10 mouse cellular contexts compared by ENCODE assay signal in genomic region chr6:124544466-124544865, GRCm38 (mm10). TPM values are rescaled to one million over a fixed set of nuclear protein-coding genes. Genes with fewer than 3 reads are reported as not detected.
DNase-seq lines count a peak whose midpoint lies in the region; ATAC-seq and TF ChIP-seq lines count a peak whose summit lies in the region.
"Had no signal": no experiment of that assay in that cellular context is flagged by ENCODE, and none has a peak within 500 bp of the region (broad histone marks: within the 10 kb centered on the region; RNA-seq: fewer than 3 reads in every experiment).

No protein-coding gene starts in this region.

- peak; percentile 23 for DNase-seq in hindbrain, postnatal 0 days (ENCODE audit: low spot score)
- DNase-seq in hindbrain, embryonic 10.5 days (ENCODE audit: low spot score): no peak
- peak; percentile 42 for DNase-seq in right cerebral cortex, postnatal 14 days
- no peak for DNase-seq in right cerebral cortex, postnatal 36 days (ENCODE audit: low spot score in 2 of 2)
- DNase-seq in kidney, adult 2 months: peak; percentile 24
- no peak for DNase-seq in spleen, adult 12 weeks (ENCODE audit: low spot score)
- DNase-seq in urinary bladder, adult 18-20 months (ENCODE audit: low spot score in 2 of 2): no peak
- DNase-seq: layer of hippocampus, adult 9-11 months had no signal

- no peaks in the 10 kb centered on the region for H3K27me3 ChIP-seq in hindbrain, postnatal 0 days (ENCODE audit: insufficient read depth, low read length)
- no peaks in the 10 kb centered on the region for H3K27me3 ChIP-seq in hindbrain, embryonic 10.5 days (ENCODE audit: insufficient read depth, poor library complexity, severe bottlenecking)
- no peaks in the 10 kb centered on the region for H3K27me3 ChIP-seq in kidney, adult 2 months (replicated peaks; ENCODE audit: control insufficient read depth, insufficient read depth, low read length)
- no peaks in the 10 kb centered on the region for H3K27me3 ChIP-seq in midbrain, embryonic 16.5 days (ENCODE audit: control insufficient read depth, insufficient read depth, low read depth, low read length)

- no peak overlapping the region for H3K4me3 ChIP-seq in hindbrain, postnatal 0 days (ENCODE audit: low read length)
- H3K4me3 ChIP-seq in hindbrain, embryonic 10.5 days: no peak overlapping the region
- no peak overlapping the region for H3K4me3 ChIP-seq in kidney, adult 2 months (ENCODE audit: insufficient read depth, low read depth, low read length)
- H3K4me3 ChIP-seq in midbrain, embryonic 16.5 days (ENCODE audit: low read depth, low read length): no peak overlapping the region

- H3K4me1 ChIP-seq in hindbrain, postnatal 0 days (ENCODE audit: insufficient read depth, low read length): no peaks in the 10 kb centered on the region
- H3K4me1 ChIP-seq in hindbrain, embryonic 10.5 days (replicated peaks): no peaks in the 10 kb centered on the region
- no peaks in the 10 kb centered on the region for H3K4me1 ChIP-seq in kidney, adult 2 months (ENCODE audit: control insufficient read depth, insufficient read depth, low read length)
- H3K4me1 ChIP-seq in midbrain, embryonic 16.5 days (ENCODE audit: control insufficient read depth, insufficient read depth, low read length): no peaks in the 10 kb centered on the region

- H3K27ac ChIP-seq in hindbrain, postnatal 0 days: no peak overlapping the region
- H3K27ac ChIP-seq in hindbrain, embryonic 10.5 days: no peak overlapping the region
- H3K27ac ChIP-seq in kidney, adult 2 months (ENCODE audit: insufficient read depth, low read depth, low read length): no peak overlapping the region
- H3K27ac ChIP-seq in midbrain, embryonic 16.5 days (ENCODE audit: low read length): no peak overlapping the region

- H3K4me2 ChIP-seq in hindbrain, postnatal 0 days (ENCODE audit: low read depth, low read length): no peak overlapping the region
- H3K4me2 ChIP-seq in midbrain, embryonic 16.5 days (ENCODE audit: low read length): no peak overlapping the region

- H3K9ac ChIP-seq in hindbrain, postnatal 0 days (replicated peaks; ENCODE audit: low read length): no peak overlapping the region
- no peak overlapping the region for H3K9ac ChIP-seq in midbrain, embryonic 16.5 days (ENCODE audit: low read depth, low read length)

- TF ChIP-seq POLR2A in kidney, adult 2 months (IDR thresholded peaks at IDR 0.05; ENCODE audit: low read depth, low read length): no peak

- 0 out of 2 replicates have a peak, but pooled peaks cover 1% of the 10 kb centered on the region for H3K9me3 ChIP-seq in hindbrain, postnatal 0 days (ENCODE audit: low read length)
- no peaks in the 10 kb centered on the region for H3K9me3 ChIP-seq in hindbrain, embryonic 10.5 days
- H3K9me3 ChIP-seq in midbrain, embryonic 16.5 days (replicated peaks; ENCODE audit: control insufficient read depth, low read length, poor library complexity, severe bottlenecking): no peaks in the 10 kb centered on the region

- 85% methylated on average over 5 of the region's 6 CpGs for WGBS in hindbrain, postnatal 0 days
- WGBS in hindbrain, embryonic 10.5 days: 89% methylated on average over 6 of the region's 6 CpGs
- 73% methylated on average over 6 of the region's 6 CpGs for WGBS in kidney, adult 2 months
- 86% methylated on average over 5 of the region's 6 CpGs for WGBS in midbrain, embryonic 16.5 days

- ATAC-seq in hindbrain, postnatal 0 days: no peak
- ATAC-seq in midbrain, embryonic 16.5 days: no peak

- peak; percentile 38; the same call in 1 of the 2 replicates for TF ChIP-seq CTCF in hindbrain, postnatal 0 days (IDR thresholded peaks at IDR 0.05; ENCODE audit: low read depth)
- peak; percentile 32; the same call in 1 of the 2 replicates for TF ChIP-seq CTCF in kidney, adult 2 months (conservative IDR thresholded peaks at IDR 0.05; ENCODE audit: insufficient read depth, insufficient read length, low read depth, low read length)

- H3K36me3 ChIP-seq in hindbrain, postnatal 0 days (ENCODE audit: insufficient read depth, low read length): no peaks in the 10 kb centered on the region
- H3K36me3 ChIP-seq in hindbrain, embryonic 10.5 days: no peaks in the 10 kb centered on the region
- H3K36me3 ChIP-seq in kidney, adult 2 months (ENCODE audit: control insufficient read depth, insufficient read depth, low read length): no peaks in the 10 kb centered on the region
- no peaks in the 10 kb centered on the region for H3K36me3 ChIP-seq in midbrain, embryonic 16.5 days (ENCODE audit: control insufficient read depth, insufficient read depth, low read length)

RNA-seq across cellular contexts. Expression of gene C1s1, which starts 2.3 kb away (rescaled TPM):
- total RNA-seq in hindbrain, postnatal 0 days (2014; rRNA removed): 0.89 and 4.7 TPM in 2 replicates
- 0.49 and 1.2 TPM in 2 replicates for polyA plus RNA-seq in hindbrain, postnatal 0 days (2015; fragmentation: Nextera tagmentation; extraction: Ambion mirVana)
- 0.51 and 0.75 TPM in 2 replicates for polyA plus RNA-seq in hindbrain, embryonic 10.5 days (2016; fragmentation: Nextera tagmentation; extraction: Ambion mirVana)
- polyA plus RNA-seq in kidney, adult 2 months (2012; rRNA removed): 34.0 and 38.1 TPM in 2 replicates
- 0.73 and 0.89 TPM in 2 replicates for polyA plus RNA-seq in midbrain, embryonic 16.5 days (2015; fragmentation: Nextera tagmentation; extraction: Ambion mirVana)

RNA-seq across cellular contexts. Expression of gene C1rb, which starts 25.6 kb away (rescaled TPM):
- total RNA-seq in hindbrain, postnatal 0 days (2014; rRNA removed): not detected in 2 replicates
- polyA plus RNA-seq in hindbrain, postnatal 0 days (2015; fragmentation: Nextera tagmentation; extraction: Ambion mirVana): 0.09 TPM in 1 of 2 replicates, not detected in the other
- not detected in 2 replicates for polyA plus RNA-seq in hindbrain, embryonic 10.5 days (2016; fragmentation: Nextera tagmentation; extraction: Ambion mirVana)
- not detected in 2 replicates for polyA plus RNA-seq in kidney, adult 2 months (2012; rRNA removed)
- not detected in 2 replicates for polyA plus RNA-seq in midbrain, embryonic 16.5 days (2015; fragmentation: Nextera tagmentation; extraction: Ambion mirVana)
- polyA plus RNA-seq: cortical plate, adult 2 months had no signal

RNA-seq across cellular contexts. Expression of gene C1ra, which starts 32.3 kb away (rescaled TPM):
- 0.42 and 1.0 TPM in 2 replicates for total RNA-seq in hindbrain, postnatal 0 days (2014; rRNA removed)
- polyA plus RNA-seq in hindbrain, postnatal 0 days (2015; fragmentation: Nextera tagmentation; extraction: Ambion mirVana): 0.73 and 0.83 TPM in 2 replicates
- 0.06 and 0.33 TPM in 2 replicates for polyA plus RNA-seq in hindbrain, embryonic 10.5 days (2016; fragmentation: Nextera tagmentation; extraction: Ambion mirVana)
- polyA plus RNA-seq in kidney, adult 2 months (2012; rRNA removed): 24.8 and 26.5 TPM in 2 replicates
- polyA plus RNA-seq in midbrain, embryonic 16.5 days (2015; fragmentation: Nextera tagmentation; extraction: Ambion mirVana): 0.31 and 0.36 TPM in 2 replicates

RNA-seq across cellular contexts. Expression of gene C1rl, which starts 51.6 kb away (rescaled TPM):
- 0.31 and 0.68 TPM in 2 replicates for total RNA-seq in hindbrain, postnatal 0 days (2014; rRNA removed)
- 0.39 and 0.41 TPM in 2 replicates for polyA plus RNA-seq in hindbrain, postnatal 0 days (2015; fragmentation: Nextera tagmentation; extraction: Ambion mirVana)
- 0.14 and 0.47 TPM in 2 replicates for polyA plus RNA-seq in hindbrain, embryonic 10.5 days (2016; fragmentation: Nextera tagmentation; extraction: Ambion mirVana)
- 14.2 and 14.3 TPM in 2 replicates for polyA plus RNA-seq in kidney, adult 2 months (2012; rRNA removed)
- 0.29 and 0.36 TPM in 2 replicates for polyA plus RNA-seq in midbrain, embryonic 16.5 days (2015; fragmentation: Nextera tagmentation; extraction: Ambion mirVana)

Comparison
In these comparisons a context has a peak if more than half of its experiments do, and no peak if none do; other contexts are left out.
1. DNase-seq: peak in hindbrain, postnatal 0 days (single experiment), right cerebral cortex, postnatal 14 days (single experiment) and kidney, adult 2 months (single experiment); none in hindbrain, embryonic 10.5 days (single experiment), right cerebral cortex, postnatal 36 days (0 of 2), spleen, adult 12 weeks (single experiment) and urinary bladder, adult 18-20 months (0 of 2).
2. RNA of gene C1s1, which starts 2.3 kb away (polyA plus RNA-seq): 34.0 to 38.1 TPM in kidney, adult 2 months; 0.49 to 1.2 TPM in hindbrain, postnatal 0 days, 0.73 to 0.89 TPM in midbrain, embryonic 16.5 days and 0.51 to 0.75 TPM in hindbrain, embryonic 10.5 days; every median in the first group is over 10 times any median in the second.
3. RNA of gene C1ra, which starts 32.3 kb away (polyA plus RNA-seq): 24.8 to 26.5 TPM in kidney, adult 2 months; 0.73 to 0.83 TPM in hindbrain, postnatal 0 days, 0.31 to 0.36 TPM in midbrain, embryonic 16.5 days and 0.06 to 0.33 TPM in hindbrain, embryonic 10.5 days; every median in the first group is over 10 times any median in the second.